Mouse (Mus musculus) MEL (cell line): ENCODE data around the gene Ovca2. TPM values are rescaled to one million over a fixed set of nuclear protein-coding genes. Genes with fewer than 3 reads are reported as not detected.

Source experiments
- DNase-seq: peaks from one replicate; pipeline ENCODE4 v3.0.0; 2011; ENCODE audit warnings: low read depth, low spot score
- H3K27ac ChIP-seq: 2 replicates; pipeline ENCODE4 v1.5.1; 2012; ENCODE audit warnings: low read depth, mild to moderate bottlenecking, control low read depth, low read length, moderate library complexity; ENCODE audit not compliant: control insufficient read depth
- H3K27me3 ChIP-seq, 2 experiments: fragments of 150-350 bp in 1 of 2; sonication (generic) in 1 of 2; 2 replicates each; pipeline ENCODE4 v1.6.1; 2012; ENCODE audit warnings: low read length in 2 of 2, mild to moderate bottlenecking in 2 of 2, improper control_type of control experiment in 1 of 2, moderate library complexity in 1 of 2; ENCODE audit not compliant: insufficient read depth in 2 of 2, control insufficient read depth in 1 of 2
- H3K36me3 ChIP-seq, 2 experiments: 2 replicates each; pipeline ENCODE4 v1.6.1; 2012 to 2014; ENCODE audit warnings: low read length in 2 of 2, improper control_type of control experiment in 1 of 2, inconsistent platforms in 1 of 2, mild to moderate bottlenecking in 1 of 2; ENCODE audit not compliant: insufficient read depth in 2 of 2, control insufficient read depth in 1 of 2
- H3K4me1 ChIP-seq, 2 experiments: fragments of 150-350 bp in 1 of 2; sonication (generic) in 1 of 2; 2 replicates each; pipeline ENCODE4 v1.6.1; 2012; ENCODE audit warnings: low read length in 2 of 2, improper control_type of control experiment in 1 of 2, mild to moderate bottlenecking in 1 of 2; ENCODE audit not compliant: insufficient read depth in 2 of 2, control insufficient read depth in 1 of 2
- H3K4me3 ChIP-seq, 2 experiments: fragments of 150-350 bp in 1 of 2; sonication (generic) in 1 of 2; 2 replicates each; pipeline ENCODE4 v1.5.1; 2012; ENCODE audit warnings: low read depth in 2 of 2, low read length in 2 of 2, mild to moderate bottlenecking in 2 of 2, moderate library complexity in 2 of 2, control low read depth in 1 of 2, improper control_type of control experiment in 1 of 2; ENCODE audit not compliant: control insufficient read depth in 1 of 2, insufficient read depth in 1 of 2
- H3K79me2 ChIP-seq: 2 replicates; pipeline ENCODE4 v1.6.1; 2012; ENCODE audit warnings: mild to moderate bottlenecking, low read length, moderate library complexity; ENCODE audit not compliant: control insufficient read depth, poor library complexity, insufficient read depth
- H3K9ac ChIP-seq: 2 replicates; pipeline ENCODE4 v1.6.1; 2012; ENCODE audit warnings: low read depth, mild to moderate bottlenecking, control low read depth, low read length, moderate library complexity; ENCODE audit not compliant: control insufficient read depth, poor library complexity, severe bottlenecking
- H3K9me3 ChIP-seq: fragments of 150-350 bp; sonication (generic); replicated peaks from 2 replicates; pipeline ENCODE4 v1.6.1; 2012; ENCODE audit warnings: mild to moderate bottlenecking, low read length, improper control_type of control experiment, moderate library complexity; ENCODE audit not compliant: insufficient read depth
- CHD2 ChIP-seq: IDR thresholded peaks from 2 replicates; pipeline ENCODE4 v1.6.1; 2011; ENCODE audit warnings: low read length, improper control_type of control experiment
- E2F4 ChIP-seq: IDR thresholded peaks from 2 replicates; pipeline ENCODE4 v1.6.1; 2011; ENCODE audit warnings: low read depth, low read length, improper control_type of control experiment, borderline replicate concordance
- EP300 ChIP-seq, 2 experiments: IDR thresholded peaks; 2 replicates each; pipeline ENCODE4 v1.6.1; 2011; ENCODE audit warnings: improper control_type of control experiment in 2 of 2, low read length in 2 of 2, low read depth in 1 of 2, mild to moderate bottlenecking in 1 of 2
- ETS1 ChIP-seq: IDR thresholded peaks from 2 replicates; pipeline ENCODE4 v1.6.1; 2012; ENCODE audit warnings: low read depth, mild to moderate bottlenecking, inconsistent platforms, low read length, improper control_type of control experiment, moderate library complexity
- JUND ChIP-seq: IDR thresholded peaks from 2 replicates; pipeline ENCODE4 v1.6.1; 2011; ENCODE audit warnings: low read depth, mild to moderate bottlenecking, improper control_type of control experiment, low read length
- NELFE ChIP-seq: IDR thresholded peaks from 2 replicates; pipeline ENCODE4 v1.6.1; 2011; ENCODE audit warnings: low read depth, low read length, improper control_type of control experiment
- NRF1 ChIP-seq: IDR thresholded peaks from 2 replicates; pipeline ENCODE4 v1.6.1; 2014; ENCODE audit warnings: low read depth, mild to moderate bottlenecking, inconsistent platforms, low read length, improper control_type of control experiment, moderate library complexity; ENCODE audit not compliant: poor library complexity, insufficient read depth, severe bottlenecking
- POLR2A ChIP-seq, 2 experiments: IDR thresholded peaks; 2 replicates each; pipeline ENCODE4 v1.6.1; 2011 to 2012; ENCODE audit warnings: low read length in 2 of 2, mild to moderate bottlenecking in 2 of 2, control low read depth in 1 of 2, improper control_type of control experiment in 1 of 2, low read depth in 1 of 2, moderate library complexity in 1 of 2; ENCODE audit not compliant: control insufficient read depth in 1 of 2, insufficient read depth in 1 of 2, poor library complexity in 1 of 2
- POLR2AphosphoS5 ChIP-seq: IDR thresholded peaks from 2 replicates; pipeline ENCODE4 v1.6.1; 2012; ENCODE audit warnings: low read depth, borderline replicate concordance, mild to moderate bottlenecking, inconsistent platforms, low read length, moderate library complexity, mixed read lengths
- RAD21 ChIP-seq: IDR thresholded peaks from 2 replicates; pipeline ENCODE4 v1.6.1; 2011; ENCODE audit warnings: mild to moderate bottlenecking, low read depth, low read length, improper control_type of control experiment
- SMC3 ChIP-seq: IDR thresholded peaks from 2 replicates; pipeline ENCODE4 v1.6.1; 2011; ENCODE audit warnings: low read depth, low read length, improper control_type of control experiment
- TBP ChIP-seq: IDR thresholded peaks from 2 replicates; pipeline ENCODE4 v1.8.0; 2011; ENCODE audit warnings: low read depth, low read length, improper control_type of control experiment
- ZKSCAN1 ChIP-seq: IDR thresholded peaks from 2 replicates; pipeline ENCODE4 v1.6.1; 2012; ENCODE audit warnings: low read depth, mild to moderate bottlenecking, inconsistent platforms, low read length, improper control_type of control experiment, moderate library complexity
- ZNF384 ChIP-seq: IDR thresholded peaks from 2 replicates; pipeline ENCODE4 v1.6.1; 2012; ENCODE audit warnings: low read depth, mild to moderate bottlenecking, inconsistent platforms, low read length, improper control_type of control experiment
- polyA plus RNA-seq, 2 experiments: library from polyadenylated mRNA; stranded (reverse) in 1 of 2; unstranded in 1 of 2; fragments of >175 nt in 1 of 2; fragments of >200 nt in 1 of 2; gene quantifications; 2 replicates each; pipeline versions ENCODE4 v1.2.1 to v1.2.4; 2012; ENCODE audit warnings: low replicate concordance in 2 of 2, low read depth in 1 of 2; ENCODE audit not compliant: insufficient read length in 2 of 2, insufficient read depth in 1 of 2, missing spikeins in 1 of 2
- total RNA-seq: library from RNA; depleted of rRNA; stranded (reverse); fragments of 300-350 nt; gene quantifications from 2 replicates; pipeline ENCODE4 v1.2.3, GENCODE M21; 2012; rRNA removed

Ovca2 gene
- total and polyA plus RNA-seq, 3 experiments: 23.1 to 33.1 TPM; not detected in 1

- DNase-seq: no peak
- Histone ChIP-seq H3K27ac (no peak overlapping the region), H3K4me3 (no peak overlapping the region)
- TF ChIP-seq POLR2AphosphoS5 (no peak), TBP (no peak), ZKSCAN1 (no peak), EP300 (IDR thresholded peaks at IDR 0.05; ENCODE audit: low read depth in 1 of 2, low read length in 2 of 2) (no peak), ZNF384 (no peak), ETS1 (no peak), E2F4 (no peak), SMC3 (no peak), NRF1 (no peak), CHD2 (no peak), NELFE (no peak)
- TF ChIP-seq, all 39 proteins: peak for 0
- no peaks in the 10 kb centered on the region for H3K79me2 ChIP-seq
- peaks cover 0 to 2% of the 10 kb centered on the region in 2 experiments; a peak in 1 of 4 replicates for H3K36me3 ChIP-seq
- no peak overlapping the region for H3K9ac ChIP-seq
- no peaks in the 10 kb centered on the region for H3K4me1 ChIP-seq
- no peaks in the 10 kb centered on the region for H3K9me3 ChIP-seq
- H3K27me3 ChIP-seq: no peaks in the 10 kb centered on the region
These were observed 49.2 kb downstream of the Ovca2 start for GRCm38 (mm10) chr11:75129481-75129880.

- TF ChIP-seq TBP (no peak), JUND (no peak), POLR2AphosphoS5 (no peak), ETS1 (no peak), POLR2A (IDR thresholded peaks at IDR 0.05; ENCODE audit: control insufficient read depth in 1 of 2, insufficient read depth in 1 of 2, low read depth in 1 of 2, low read length in 2 of 2, poor library complexity in 1 of 2) (no peak), RAD21 (no peak)
- TF ChIP-seq, all 39 proteins: peak for 0
- Histone ChIP-seq H3K27ac (no peak overlapping the region), H3K36me3 (peaks cover 0 to 2% of the 10 kb centered on the region in 2 experiments), H3K79me2 (no peaks in the 10 kb centered on the region), H3K27me3 (no peaks in the 10 kb centered on the region), H3K9ac (no peak overlapping the region), H3K4me3 (no peak overlapping the region), H3K4me1 (no peaks in the 10 kb centered on the region), H3K9me3 (no peaks in the 10 kb centered on the region)
- no peak for DNase-seq
These were observed 52.3 kb downstream of the Ovca2 start for GRCm38 (mm10) chr11:75126384-75126783.

Other genes starting within 250 kb of the Ovca2 start
- 16.7 and 18.8 TPM in 2 replicates for gene Hic1, start 9.3 kb downstream of the Ovca2 start, total RNA-seq
- gene Hic1, start 9.3 kb downstream of the Ovca2 start, polyA plus RNA-seq: 10 to 100 TPM in 1 of 2 experiments, not detected in 1; 18.2 TPM
- gene Dph1, start 12.4 kb upstream of the Ovca2 start, total RNA-seq: 54.2 and 59.5 TPM in 2 replicates
- gene Dph1, start 12.4 kb upstream of the Ovca2 start, polyA plus RNA-seq: 10 to 100 TPM in 1 of 2 experiments, not detected in 1; 58.4 TPM
- 0.35 and 0.46 TPM in 2 replicates for gene Rtn4rl1, start 14.9 kb upstream of the Ovca2 start, total RNA-seq
- gene Rtn4rl1, start 14.9 kb upstream of the Ovca2 start, polyA plus RNA-seq: 1 to 10 TPM in 1 of 2 experiments, not detected in 1; 2.6 TPM
- gene Rpa1, start 169.5 kb upstream of the Ovca2 start, total RNA-seq: 242 and 267 TPM in 2 replicates
- 100 to 1,000 TPM; 179 to 481 TPM for gene Rpa1, start 169.5 kb upstream of the Ovca2 start, polyA plus RNA-seq
- gene Smyd4, start 169.6 kb upstream of the Ovca2 start, total RNA-seq: 11.4 and 12.8 TPM in 2 replicates
- 1 to 10 TPM in 1 of 2 experiments, not detected in 1; 9.6 TPM for gene Smyd4, start 169.6 kb upstream of the Ovca2 start, polyA plus RNA-seq
- gene Serpinf1, start 243.9 kb upstream of the Ovca2 start, total RNA-seq: not detected in 2 replicates
- gene Serpinf1, start 243.9 kb upstream of the Ovca2 start, polyA plus RNA-seq: under 1 TPM in 1 of 2 experiments, not detected in 1; 0.36 TPM